Mouse (Mus musculus) heart, adult 2 months (tissue): ENCODE measurements around the gene Gpx8. TPM values are rescaled to one million over a fixed set of nuclear protein-coding genes. Genes with fewer than 3 reads are reported as not detected.
A peak's percentile ranks its signal among the peaks of the same experiment; 100 is the strongest.

Source experiments
- DNase-seq, 2 experiments: peaks; one replicate each; pipeline ENCODE4 v3.0.0; 2021
- H3K27ac ChIP-seq: fragments of 200-600 bp; 2 replicates; pipeline ENCODE4 v1.8.1; 2022
- H3K27me3 ChIP-seq: fragments of 200-500 bp; 2 replicates; pipeline ENCODE4 v1.6.1; 2012; ENCODE audit warnings: mild to moderate bottlenecking, low read length, inconsistent platforms, mixed read lengths; ENCODE audit not compliant: control insufficient read depth, insufficient read depth
- H3K36me3 ChIP-seq: fragments of 200-500 bp; 2 replicates; pipeline ENCODE4 v1.6.1; 2012; ENCODE audit warnings: low read length, inconsistent platforms; ENCODE audit not compliant: control insufficient read depth, insufficient read depth
- H3K4me1 ChIP-seq: fragments of 200-500 bp; 2 replicates; pipeline ENCODE4 v1.6.1; 2011; ENCODE audit warnings: low read length; ENCODE audit not compliant: control insufficient read depth, insufficient read depth
- H3K4me3 ChIP-seq: fragments of 200-600 bp; 2 replicates; pipeline ENCODE4 v1.8.1; 2022
- H3K79me2 ChIP-seq: fragments of 200-500 bp; replicated peaks from 2 replicates; pipeline ENCODE4 v1.6.1; 2012; ENCODE audit warnings: mild to moderate bottlenecking, inconsistent platforms, low read length, moderate library complexity, mixed read lengths; ENCODE audit not compliant: control insufficient read depth, insufficient read depth
- H3K9ac ChIP-seq: fragments of 200-500 bp; 2 replicates; pipeline ENCODE4 v1.6.1; 2012; ENCODE audit warnings: low read depth, mild to moderate bottlenecking, control low read depth, inconsistent platforms, low read length, mixed read lengths
- CTCF ChIP-seq: fragments of 200-600 bp; IDR thresholded peaks from 2 replicates; pipeline ENCODE4 v1.8.1; 2022; ENCODE audit warnings: antibody characterized with exemption, mild to moderate bottlenecking, moderate library complexity
- EP300 ChIP-seq: fragments of 200-500 bp; IDR thresholded peaks from 2 replicates; pipeline ENCODE4 v1.6.1; 2011; ENCODE audit warnings: low read depth, low read length, control low read depth; ENCODE audit not compliant: insufficient read depth
- POLR2A ChIP-seq: fragments of 200-500 bp; IDR thresholded peaks from 2 replicates; pipeline ENCODE4 v1.6.1; 2011; ENCODE audit warnings: mild to moderate bottlenecking, low read depth, low read length, control low read depth; ENCODE audit not compliant: insufficient read depth
- WGBS: fragments of 180-500 bp; shearing (Covaris S2); methylation state at CpG from one replicate; pipeline ENCODE4 v1.1.7; 2018; 5-methylcytosine and 5-hydroxymethylcytosine counted together
- intact Hi-C: fragments of 180-260 bp; cut with DNase I; formaldehyde crosslinking; loops from one replicate; pipeline ENCODE4 v1.15.1; 2025
- polyA plus RNA-seq: library from polyadenylated mRNA; depleted of rRNA; stranded (reverse); fragments of >200 nt; gene quantifications from 2 replicates; pipeline ENCODE4 v1.2.3, GENCODE M21; 2012
- total RNA-seq, 2 experiments: library from RNA; stranded (reverse); gene quantifications; 2 replicates each; pipeline ENCODE4 v1.2.3; 2021

Gpx8 gene
- total and polyA plus RNA-seq, 3 experiments, result 9.5 to 37.9 (median 37.1) TPM

DNA sequence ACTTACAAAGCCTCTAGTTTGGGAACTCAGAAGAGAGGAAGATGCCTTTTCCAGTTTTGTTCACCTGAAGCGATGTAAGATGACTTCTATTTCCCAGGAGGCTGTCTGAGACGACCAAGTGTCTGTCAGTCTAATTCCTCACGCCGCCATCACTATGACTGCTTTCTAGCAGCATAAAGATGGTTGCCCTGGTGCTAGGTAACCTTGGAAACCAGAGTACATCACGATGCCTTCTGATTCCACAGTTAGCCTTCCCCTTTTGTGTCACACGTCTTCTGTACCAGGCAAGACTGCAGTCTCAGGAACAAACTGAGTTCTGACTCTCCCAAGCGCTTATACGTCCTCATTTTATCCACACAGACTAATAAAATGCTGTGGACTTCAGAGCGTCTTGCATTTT, 32.8 kb upstream of the Gpx8 start:
- Histone ChIP-seq H3K27me3 (no peaks in the 10 kb centered on the region), H3K27ac (no peak overlapping the region), H3K9ac (no peak overlapping the region), H3K79me2 (no peaks in the 10 kb centered on the region), H3K4me3 (no peak overlapping the region), H3K4me1 (no peaks in the 10 kb centered on the region), H3K36me3 (no peaks in the 10 kb centered on the region)
- WGBS, result 84% methylated on average over 9 of the region's 9 CpGs
- TF ChIP-seq CTCF (no peak), EP300 (no peak), POLR2A (no peak)
- intact Hi-C loops, result no loop called here
- DNase-seq, result no peak

DNA sequence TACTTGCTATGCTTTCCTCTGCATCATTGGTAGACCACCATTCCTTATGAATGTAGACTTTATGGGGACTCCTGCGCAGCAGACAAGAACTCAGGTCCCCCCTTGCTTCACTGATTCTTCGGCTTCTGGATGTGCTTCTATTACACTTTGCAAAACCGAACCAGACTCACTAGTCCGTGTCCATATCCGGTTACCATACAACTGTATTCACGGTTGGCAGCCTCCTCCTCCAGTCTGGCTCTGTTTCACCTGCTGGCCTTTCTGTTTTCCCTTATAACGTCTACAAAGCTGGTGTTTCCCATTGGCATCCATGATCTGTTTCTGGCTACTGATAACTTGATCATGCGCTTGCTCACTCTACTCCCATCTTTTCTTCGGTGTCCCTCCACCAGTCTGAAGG, 18.3 kb upstream of the Gpx8 start:
- Histone ChIP-seq H3K9ac (no peak overlapping the region), H3K27ac (no peak overlapping the region), H3K4me3 (no peak overlapping the region), H3K27me3 (no peaks in the 10 kb centered on the region), H3K36me3 (no peaks in the 10 kb centered on the region), H3K79me2 (no peaks in the 10 kb centered on the region), H3K4me1 (no peaks in the 10 kb centered on the region)
- 87% methylated on average over 9 of the region's 9 CpGs for WGBS
- intact Hi-C loops, result no loop called here
- TF ChIP-seq CTCF (no peak), POLR2A (no peak), EP300 (no peak)
- no peak for DNase-seq

- WGBS, result 80% methylated on average over 6 of the region's 6 CpGs
Measured at GRCm38 (mm10) chr13:113061746-113062145, 15.5 kb upstream of the Gpx8 start.

DNA sequence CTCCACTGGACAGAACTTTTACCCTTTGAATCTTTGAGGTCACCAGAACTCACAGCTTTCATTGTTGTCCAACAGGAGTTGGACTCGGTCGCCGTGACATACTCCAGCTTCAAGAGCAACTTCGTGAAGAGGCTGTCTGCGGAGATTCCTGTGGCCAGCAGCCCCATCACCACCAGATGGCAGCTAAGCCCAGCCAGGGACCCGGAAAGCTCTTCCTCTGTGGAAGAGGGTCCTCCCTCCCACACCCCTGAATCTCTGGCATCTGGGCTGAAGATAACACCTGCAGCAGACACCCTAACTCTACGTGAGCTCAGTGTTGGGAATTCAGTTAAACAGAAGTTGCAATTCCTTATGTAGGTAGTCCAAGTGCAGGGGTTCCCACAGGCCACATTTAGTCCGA, 9.6 kb upstream of the Gpx8 start:
- Histone ChIP-seq H3K27ac (no peak overlapping the region), H3K27me3 (no peaks in the 10 kb centered on the region), H3K9ac (no peak overlapping the region), H3K79me2 (no peaks in the 10 kb centered on the region), H3K4me1 (no peaks in the 10 kb centered on the region), H3K4me3 (no peak overlapping the region), H3K36me3 (no peaks in the 10 kb centered on the region)
- intact Hi-C loops, result no loop called here
- no peak for TF ChIP-seq EP300
- peak; percentile 64 for TF ChIP-seq CTCF
- DNase-seq, result no peak
- WGBS, result 27% methylated on average over 8 of the region's 8 CpGs

More at GRCm38 (mm10) chr13:113061746-113062145, 15.5 kb upstream of the Gpx8 start:
- no peak overlapping the region for H3K4me3 ChIP-seq
- H3K9ac ChIP-seq, result no peak overlapping the region
- intact Hi-C loops, result no loop called here
- no peaks in the 10 kb centered on the region for H3K27me3 ChIP-seq
- no peaks in the 10 kb centered on the region for H3K79me2 ChIP-seq
- no peaks in the 10 kb centered on the region for H3K4me1 ChIP-seq
- no peak for DNase-seq
- no peak overlapping the region for H3K27ac ChIP-seq
- TF ChIP-seq CTCF, result no peak
- TF ChIP-seq POLR2A, result no peak
- no peak for TF ChIP-seq EP300
- H3K36me3 ChIP-seq, result no peaks in the 10 kb centered on the region

DNA sequence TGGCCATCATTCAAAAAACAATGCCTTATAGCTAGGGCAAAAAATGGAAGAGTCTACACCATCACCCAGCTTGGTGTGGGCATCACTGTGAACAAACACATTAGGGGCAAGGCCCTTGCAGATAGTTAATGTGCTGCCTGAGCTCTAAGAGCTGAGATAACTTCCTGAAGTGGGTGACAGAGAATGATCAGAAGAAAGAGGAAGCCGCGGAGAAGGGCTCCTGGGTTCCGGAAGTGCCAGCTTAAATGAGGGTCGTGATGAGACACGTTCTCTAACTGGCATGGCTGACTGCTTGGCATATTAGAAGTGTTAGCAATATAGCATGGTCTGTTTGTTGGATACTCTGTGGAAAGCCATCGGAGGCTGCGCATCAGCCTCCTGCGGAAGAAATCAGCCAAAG, 8.0 kb upstream of the Gpx8 start:
- intact Hi-C loops, result no loop called here
- no peak for DNase-seq
- Histone ChIP-seq H3K9ac (no peak overlapping the region), H3K4me1 (no peaks in the 10 kb centered on the region), H3K79me2 (no peaks in the 10 kb centered on the region), H3K27me3 (no peaks in the 10 kb centered on the region), H3K4me3 (no peak overlapping the region), H3K36me3 (no peaks in the 10 kb centered on the region), H3K27ac (no peak overlapping the region)
- TF ChIP-seq POLR2A (no peak), EP300 (no peak), CTCF (no peak)
- 82% methylated on average over 8 of the region's 8 CpGs for WGBS

DNA sequence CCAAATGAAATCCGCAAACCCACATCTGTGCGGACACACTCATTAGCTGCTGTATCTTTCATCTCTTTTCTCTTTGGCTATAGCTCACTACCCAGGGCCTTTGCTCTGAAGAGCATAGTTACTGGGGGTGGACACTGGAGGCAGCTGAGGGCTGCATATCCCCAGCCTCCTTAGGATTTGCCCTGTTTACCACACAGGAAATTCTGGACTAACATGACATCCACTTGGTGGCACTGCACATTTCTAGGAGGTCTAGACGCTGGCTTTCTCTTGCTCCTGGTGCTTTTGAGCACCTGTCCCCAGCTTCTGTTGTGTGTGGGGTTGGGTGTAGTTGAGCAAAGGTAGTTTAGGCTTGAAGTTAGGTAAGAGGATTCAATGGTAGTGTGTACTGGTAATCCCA, 1.4 kb upstream of the Gpx8 start:
- Histone ChIP-seq H3K4me3 (no peak overlapping the region), H3K27ac (no peak overlapping the region), H3K4me1 (no peaks in the 10 kb centered on the region; the same call in none of the 2 replicates), H3K9ac (no peak overlapping the region), H3K36me3 (no peaks in the 10 kb centered on the region; the same call in 1 of the 2 replicates), H3K27me3 (no peaks in the 10 kb centered on the region), H3K79me2 (no peaks in the 10 kb centered on the region)
- 72% methylated on average over 3 of the region's 3 CpGs for WGBS
- no peak for TF ChIP-seq EP300
- no peak for TF ChIP-seq CTCF
- no peak for TF ChIP-seq POLR2A
- intact Hi-C loops, result loop anchor here (5.0 to 10.0 kb wide), 3 partner anchors 90 to 567 kb away; partner anchors contain the start of gene Snx18
- DNase-seq, result no peak
